Mouse (Mus musculus) frontal cortex, postnatal 10 days (tissue): ENCODE results near the gene Prl3a1.

Source experiments
- DNase-seq, 2 experiments: peaks; one replicate each; pipeline ENCODE4 v3.0.0; 2022; ENCODE audit warnings: low spot score in 2 of 2, mixed read lengths in 1 of 2

Gene Prl3a1

DNA sequence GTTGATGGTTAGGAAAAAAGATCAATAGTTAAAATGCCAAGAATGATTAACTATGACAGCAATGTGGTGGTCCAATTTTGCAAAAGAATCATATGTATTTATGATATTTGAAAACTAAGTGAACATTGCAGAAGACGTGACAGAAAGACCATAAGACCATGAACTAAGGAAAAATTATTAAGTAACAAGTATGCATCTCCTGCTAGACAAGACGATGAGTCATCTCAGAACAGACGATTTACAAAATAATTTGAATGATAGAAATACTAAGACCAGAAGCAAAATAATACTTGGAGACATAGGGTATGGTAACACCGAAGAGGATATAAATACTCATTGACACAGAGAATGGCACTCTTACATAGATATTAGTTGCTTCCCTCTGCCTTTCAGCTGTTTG lies at the start of gene Prl3a1:
Prl3a1 (plus strand) TSS at position 301 of the 400 bp plus-strand sequence.
- no peak for DNase-seq

DNA sequence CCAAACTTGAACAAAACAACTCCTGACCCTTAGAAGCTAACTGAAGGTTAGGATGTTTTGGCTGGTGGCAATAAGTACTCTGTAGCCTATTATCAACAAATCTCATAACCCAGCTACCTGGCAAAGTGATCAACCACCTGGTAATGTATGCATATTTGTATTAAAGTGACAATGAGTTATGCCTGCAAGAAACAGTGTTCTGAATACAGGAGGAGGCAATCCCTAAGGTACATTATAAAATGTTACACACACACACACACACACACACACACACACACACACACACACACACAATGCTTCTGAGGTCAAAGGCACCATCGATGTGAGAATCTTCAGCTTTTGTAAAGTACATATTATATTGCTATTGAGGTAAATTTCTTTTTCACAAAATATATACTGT lies 17.7 kb upstream of the Prl3a1 start, which contains the start of gene Prl3b1:
Prl3b1 (plus strand) TSS at position 301 of the 400 bp plus-strand sequence.
- no peak for DNase-seq

DNA sequence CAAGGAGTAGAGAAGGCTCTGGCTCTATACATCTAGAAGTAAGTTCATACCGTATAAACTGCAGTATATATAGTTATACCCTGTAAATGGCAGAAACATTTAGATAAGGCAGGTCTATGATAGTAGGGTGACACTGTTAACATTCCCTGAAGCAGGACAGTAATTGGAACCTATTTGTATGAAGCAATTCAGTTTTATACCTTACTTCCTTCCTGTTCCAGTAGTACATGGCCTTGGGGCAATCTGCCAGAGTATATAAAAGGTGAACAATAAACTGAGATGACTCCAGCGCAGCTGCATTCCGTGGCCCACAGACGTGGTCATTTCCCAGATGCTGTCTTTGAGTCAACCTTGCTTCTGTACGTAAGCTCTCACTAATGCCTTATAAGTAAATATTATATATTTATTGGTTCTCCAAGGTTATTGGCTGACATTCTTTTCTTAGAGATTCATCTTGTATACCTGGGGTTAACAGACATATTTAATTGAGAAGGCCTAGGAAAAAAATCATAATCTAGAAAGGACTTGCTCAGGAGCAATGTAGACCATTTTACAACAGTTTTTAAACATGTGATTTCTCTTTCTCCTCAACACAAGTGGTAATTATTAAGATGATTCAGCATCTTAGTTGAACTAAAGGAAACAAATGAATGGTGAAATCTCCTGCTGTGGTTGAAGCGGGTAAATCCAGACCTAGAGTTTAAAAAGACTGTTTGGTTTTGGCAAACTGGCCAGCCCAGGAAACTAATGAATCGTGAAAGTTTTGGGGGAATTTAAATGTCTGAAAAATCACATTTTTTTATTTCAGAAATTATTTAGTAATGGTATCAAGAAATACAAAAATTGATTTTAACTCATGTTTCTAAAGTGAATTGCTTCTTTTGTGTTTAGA lies 53.3 kb downstream of the Prl3a1 start, which contains the start of gene Prl6a1:
Prl6a1 (plus strand) TSS at position 294 of the 892 bp plus-strand sequence.
- DNase-seq: no peak
